Mouse (Mus musculus) gastrocnemius, postnatal 14 days (tissue): Measurements from ENCODE around the gene Mdm2. TPM values are rescaled to one million over a fixed set of nuclear protein-coding genes. Genes with fewer than 3 reads are reported as not detected.

Source experiments
- DNase-seq: peaks from one replicate; pipeline ENCODE4 v3.0.0; 2021; ENCODE audit warnings: mixed read lengths
- intact Hi-C: fragments of 180-260 bp; cut with DNase I; formaldehyde crosslinking; loops from one replicate; pipeline ENCODE4 v1.15.1; 2025; ENCODE audit warnings: low total_unique reads
- total RNA-seq, 2 experiments: library from RNA; stranded (reverse); gene quantifications; 2 replicates each; pipeline ENCODE4 v1.2.3; 2021

Mdm2 gene
- total RNA-seq, 2 experiments from 2014 or later = 29.4 to 29.8 TPM

GRCm38 (mm10) chr10:117702024-117702833 lies 8.3 kb downstream of the Mdm2 start:
- no peak for DNase-seq
- intact Hi-C loops = no loop called here

GRCm38 (mm10) chr10:117701034-117701829 lies 9.3 kb downstream of the Mdm2 start:
- DNase-seq = no peak
- intact Hi-C loops = no loop called here

- no peak for DNase-seq
- intact Hi-C loops = no loop called here
Measured at GRCm38 (mm10) chr10:117700450-117700849, 10.1 kb downstream of the Mdm2 start.

- intact Hi-C loops = no loop called here
- DNase-seq = no peak
Measured at GRCm38 (mm10) chr10:117699914-117700313, 10.6 kb downstream of the Mdm2 start.

DNA sequence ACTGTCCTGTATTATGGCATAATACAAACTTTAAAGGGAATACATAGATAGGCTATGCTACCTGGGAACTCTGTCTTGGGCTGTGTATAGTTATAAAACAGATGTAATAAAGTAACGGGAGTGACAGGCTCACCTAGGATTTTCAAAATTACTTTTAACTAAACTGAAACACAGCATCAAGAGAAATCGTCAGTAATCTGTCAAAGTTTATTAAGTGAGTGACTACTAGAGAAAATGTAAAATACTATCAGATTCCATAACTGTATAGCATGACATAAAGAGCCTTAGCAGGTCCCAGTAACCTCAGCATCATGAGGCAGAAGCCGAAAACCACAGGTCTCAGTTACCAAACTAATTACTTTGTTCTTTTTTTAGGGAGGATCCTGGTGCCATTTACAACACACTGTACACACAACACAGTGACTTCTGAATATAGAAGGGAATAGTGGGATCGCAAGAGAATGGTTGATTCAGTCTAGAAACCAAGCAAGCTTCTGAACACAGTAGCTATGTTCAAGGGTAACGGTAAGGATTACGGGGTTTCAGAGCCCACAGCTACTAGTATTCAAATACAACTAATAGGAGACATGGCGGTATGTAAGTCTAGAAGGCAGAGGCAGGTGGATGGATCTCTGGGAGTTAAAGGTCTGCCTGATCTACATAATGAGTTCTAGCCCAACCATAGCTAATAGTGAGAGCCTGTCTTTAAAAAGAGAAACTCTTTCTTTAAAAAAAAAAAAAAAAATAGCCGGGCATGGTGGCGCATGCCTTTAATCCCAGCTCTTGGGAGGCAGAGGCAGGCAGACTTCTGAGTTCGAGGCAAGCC lies 12.0 kb downstream of the Mdm2 start:
- intact Hi-C loops = no loop called here
- DNase-seq = no peak

GRCm38 (mm10) chr10:117697561-117698115 lies 12.9 kb downstream of the Mdm2 start:
- intact Hi-C loops = no loop called here
- no peak for DNase-seq

DNA sequence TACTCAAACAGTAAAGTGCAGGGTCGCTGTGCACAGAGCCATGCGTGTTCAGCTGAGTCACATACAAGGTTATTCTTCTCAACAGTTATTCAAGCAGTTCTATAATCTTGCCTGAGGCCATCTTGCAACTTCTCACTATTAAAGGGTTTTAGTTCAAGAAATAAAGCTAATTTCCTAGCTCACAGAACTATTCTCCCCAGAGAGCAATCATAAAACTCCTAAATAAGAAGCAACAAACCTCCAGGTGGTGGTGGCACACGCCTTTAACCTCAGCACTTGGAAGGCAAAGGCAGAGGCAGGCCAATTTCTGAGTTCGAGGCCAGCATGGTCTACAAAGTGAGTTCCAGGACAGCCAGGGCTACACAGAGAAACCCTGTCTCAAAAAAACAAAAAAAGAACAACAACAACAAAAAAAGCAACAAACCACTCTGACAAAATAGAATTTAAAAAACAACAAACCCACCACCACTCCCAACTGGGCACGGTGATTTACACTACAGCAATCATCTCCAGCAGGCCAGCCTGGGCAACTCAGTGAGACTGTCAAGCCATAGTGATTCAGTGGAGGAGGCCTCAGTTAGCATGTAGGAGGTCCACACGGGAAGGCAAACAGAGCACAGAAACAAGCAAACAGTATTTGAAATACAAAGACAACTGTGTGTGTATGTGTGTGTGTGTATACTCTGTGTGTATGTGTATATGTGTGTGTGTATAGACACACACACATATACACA lies 13.6 kb downstream of the Mdm2 start:
- intact Hi-C loops = no loop called here
- no peak for DNase-seq

DNA sequence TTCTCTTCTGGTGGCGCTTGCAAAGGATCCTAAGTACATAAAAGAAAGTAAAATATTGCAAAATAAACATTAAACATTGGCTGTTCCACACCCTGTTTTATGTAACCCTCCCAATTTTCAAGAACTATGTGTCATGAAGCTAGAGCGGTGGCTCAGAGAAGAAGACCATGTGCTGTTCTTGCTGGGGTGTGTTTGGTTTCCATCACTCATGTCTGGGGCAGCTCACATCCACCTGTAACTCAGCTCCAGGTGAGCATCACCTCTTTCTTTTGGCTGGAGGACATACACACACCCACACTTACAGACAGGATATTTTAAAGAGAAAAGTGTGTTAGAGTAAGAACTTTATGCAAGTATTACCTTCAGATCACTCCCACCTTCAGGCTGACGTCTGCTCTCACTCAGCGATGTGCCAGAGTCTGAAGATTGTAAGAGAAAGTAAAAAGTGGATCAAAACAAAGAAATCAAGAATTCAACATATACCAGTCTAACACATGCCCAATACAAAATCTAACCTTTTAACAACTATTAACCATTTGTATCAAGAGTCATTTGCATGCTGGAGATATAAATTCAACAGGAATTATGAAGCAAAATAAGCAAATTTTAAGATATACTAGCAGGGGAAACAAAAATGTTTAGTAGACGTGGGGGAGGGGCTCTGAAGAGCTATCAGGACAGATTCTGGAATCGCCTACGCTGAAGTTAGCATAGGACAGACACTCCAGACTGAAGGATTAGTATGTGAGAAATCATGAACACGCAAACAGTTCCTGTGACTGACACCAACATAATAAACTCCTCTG lies 14.3 kb downstream of the Mdm2 start:
- intact Hi-C loops = no loop called here
- no peak for DNase-seq

DNA sequence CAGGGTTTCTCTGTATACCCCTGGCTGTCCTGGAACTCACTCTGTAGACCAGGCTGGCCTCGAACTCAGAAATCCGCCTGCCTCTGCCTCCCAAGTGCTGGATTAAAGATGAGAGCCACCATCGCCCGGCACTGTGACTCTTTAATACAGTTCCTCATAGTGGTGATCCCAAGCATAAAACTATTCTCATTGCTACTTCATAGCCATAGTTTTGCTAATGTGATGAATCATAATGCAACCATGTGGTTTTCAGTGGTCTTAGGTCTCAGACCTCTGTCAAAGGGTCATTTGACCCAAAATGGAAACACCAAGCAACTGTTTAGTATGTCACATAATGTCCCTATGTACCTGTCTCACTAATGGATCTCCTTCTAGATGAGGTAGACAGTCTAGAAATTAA lies 15.0 kb downstream of the Mdm2 start:
- intact Hi-C loops = no loop called here

DNA sequence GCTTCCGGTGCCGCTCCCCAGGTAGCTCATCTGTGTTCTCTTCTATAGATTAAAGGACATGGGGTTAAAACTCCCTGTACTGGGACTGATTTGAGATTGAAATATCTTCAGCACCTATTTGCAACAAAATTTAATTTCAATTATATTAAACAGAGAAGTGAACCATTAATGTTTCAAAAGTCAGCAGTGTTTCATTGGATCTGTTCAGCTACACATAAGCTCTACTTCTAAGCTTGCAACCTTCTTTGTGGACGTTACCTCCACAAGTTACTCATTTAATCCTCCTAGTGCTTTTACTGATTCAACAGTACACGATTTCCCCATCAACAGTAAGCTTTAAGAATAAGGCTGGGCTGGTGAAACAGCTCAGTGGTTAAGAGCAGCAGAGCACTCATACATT lies 15.5 kb downstream of the Mdm2 start:
- no peak for DNase-seq
- intact Hi-C loops = no loop called here

More for the DNA sequence above, 15.0 kb downstream of the Mdm2 start:
- DNase-seq = no peak

DNA sequence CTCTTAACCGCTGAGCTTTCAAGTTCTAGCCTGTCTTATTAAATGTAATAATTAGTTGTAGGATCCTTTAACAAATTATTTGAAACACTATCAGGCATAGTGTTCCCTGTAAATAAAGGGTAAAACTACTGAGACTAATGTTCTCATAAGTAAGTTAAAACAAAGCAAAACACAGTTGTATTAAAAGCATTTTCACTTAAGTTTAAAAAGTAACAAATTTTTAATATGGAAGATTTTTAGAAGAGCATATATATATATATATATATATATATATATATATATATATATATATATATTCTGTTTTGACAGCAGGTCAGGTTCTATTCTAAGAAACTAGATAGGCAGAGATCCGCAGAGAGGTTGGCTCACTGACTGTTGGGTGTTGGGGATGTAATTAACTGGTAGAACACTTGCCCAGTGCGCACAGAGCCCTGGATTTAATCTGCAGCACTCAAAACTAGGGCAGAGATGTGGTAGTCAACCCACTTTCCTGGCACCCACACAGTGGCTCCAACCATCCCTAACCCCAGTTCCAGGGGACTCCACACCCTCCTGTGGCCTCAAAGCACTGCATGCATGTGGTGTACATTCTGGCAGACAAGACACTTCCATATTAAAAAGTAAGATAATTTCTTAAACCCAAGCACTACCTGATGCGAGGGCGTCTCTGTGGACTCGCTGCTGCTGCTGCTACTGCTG lies 16.2 kb downstream of the Mdm2 start:
- no peak for DNase-seq
- intact Hi-C loops = no loop called here

- intact Hi-C loops = no loop called here
- DNase-seq = no peak
Measured at GRCm38 (mm10) chr10:117692953-117693352, 17.6 kb downstream of the Mdm2 start.

DNA sequence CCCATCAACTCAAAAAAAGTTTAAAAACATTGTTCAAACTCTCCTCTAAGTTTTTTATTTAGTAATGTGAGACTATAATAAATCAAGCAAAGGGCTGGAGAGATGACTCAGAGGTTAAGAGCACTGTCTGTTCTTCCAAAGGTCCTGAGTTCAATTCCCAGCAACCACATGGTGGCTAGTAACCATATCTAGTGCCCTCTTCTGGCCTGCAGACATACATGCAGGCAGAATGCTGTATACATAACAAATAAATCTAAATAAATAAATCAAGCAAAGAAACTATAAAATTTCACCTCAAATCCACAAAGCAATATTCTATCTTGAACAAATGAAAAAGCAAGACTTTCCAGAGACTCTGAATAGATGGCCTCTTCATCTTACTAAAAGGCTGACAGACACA lies 18.4 kb downstream of the Mdm2 start:
- no peak for DNase-seq
- intact Hi-C loops = no loop called here

DNA sequence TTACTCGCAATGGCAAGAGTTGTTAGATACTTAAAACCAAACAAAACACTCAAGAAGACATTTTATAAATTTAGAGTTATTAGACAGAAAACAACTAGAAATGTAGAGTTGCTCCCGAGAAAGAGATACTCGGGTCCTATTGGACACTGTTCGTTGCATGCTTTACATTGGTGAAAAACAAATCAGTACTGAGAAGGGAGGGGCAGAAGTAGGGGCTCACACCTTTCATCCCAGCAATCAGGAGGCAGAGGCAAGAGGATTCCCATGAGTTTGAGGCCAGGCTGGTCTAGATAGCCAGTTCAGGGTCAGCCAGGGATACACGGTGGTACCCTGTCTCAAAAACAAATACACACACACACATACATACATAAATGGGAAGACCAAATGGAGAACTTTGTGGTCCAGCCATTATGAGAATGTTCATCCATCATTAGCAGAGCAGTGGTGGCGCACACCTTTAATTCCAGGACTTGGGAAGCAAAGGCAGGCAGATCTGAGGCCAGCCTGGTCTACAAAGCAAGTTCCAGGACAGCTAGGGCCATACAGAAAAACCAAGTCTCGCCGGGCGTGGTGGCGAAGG lies 19.1 kb downstream of the Mdm2 start:
- intact Hi-C loops = no loop called here
- no peak for DNase-seq

- intact Hi-C loops = no loop called here
- no peak for DNase-seq
Measured at GRCm38 (mm10) chr10:117690770-117691296, 19.7 kb downstream of the Mdm2 start.

DNA sequence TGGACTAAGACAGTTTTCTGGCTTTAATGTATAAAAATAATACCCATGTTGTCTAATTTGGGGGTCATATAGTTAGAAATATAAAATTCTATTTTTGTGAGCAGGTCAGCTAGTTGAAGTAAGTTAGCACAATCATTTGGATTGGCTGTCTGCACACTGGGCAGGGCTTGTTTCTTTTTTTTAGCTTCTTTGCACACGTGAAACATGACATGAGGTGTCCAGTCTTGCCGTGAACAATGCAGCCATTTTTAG lies 20.5 kb downstream of the Mdm2 start:
- DNase-seq = no peak
- intact Hi-C loops = no loop called here

GRCm38 (mm10) chr10:117689297-117690100 lies 21.1 kb downstream of the Mdm2 start:
- intact Hi-C loops = no loop called here
- no peak for DNase-seq
